Mouse (Mus musculus) splenic B cell, adult 2 months (primary cell): ENCODE measurements around the gene Dhx15.

ENCODE experiments used
- DNase-seq: peaks from one replicate; pipeline ENCODE4 v3.0.0-alpha.2; 2011; ENCODE audit warnings: low read depth, low spot score
- H3K27me3 ChIP-seq: 2 replicates; pipeline ENCODE4 v1.6.1; 2012; ENCODE audit warnings: mild to moderate bottlenecking, low read length, moderate library complexity, mixed read lengths; ENCODE audit not compliant: control insufficient read depth, poor library complexity, insufficient read depth, severe bottlenecking
- H3K36me3 ChIP-seq: 2 replicates; pipeline ENCODE4 v1.6.1; 2012; ENCODE audit warnings: mild to moderate bottlenecking, low read length, moderate library complexity, mixed read lengths; ENCODE audit not compliant: control insufficient read depth, poor library complexity, insufficient read depth, severe bottlenecking

Gene Dhx15

DNA sequence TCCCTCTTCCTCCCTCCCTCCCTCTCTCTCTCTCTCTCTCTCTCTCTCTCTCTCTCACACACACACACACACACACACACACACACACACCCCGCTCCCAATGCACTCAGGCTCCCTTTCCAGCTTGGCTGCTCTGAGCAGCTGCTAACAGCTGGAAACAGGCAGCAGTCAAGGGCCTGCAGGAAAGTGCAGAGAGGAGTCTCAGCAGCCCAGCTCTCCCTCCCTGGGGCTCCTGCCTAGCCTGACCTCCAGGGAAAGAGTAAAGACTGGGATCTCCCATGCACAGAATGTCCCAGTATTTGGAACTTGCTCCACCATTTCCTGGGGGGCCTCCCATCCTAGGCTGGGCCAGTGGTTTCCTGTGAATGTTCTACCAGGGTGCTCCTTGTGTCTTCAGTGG, 59.8 kb downstream of the Dhx15 start:
- H3K27me3 ChIP-seq, result no peaks in the 10 kb centered on the region
- no peak for DNase-seq
- H3K36me3 ChIP-seq, result no peaks in the 10 kb centered on the region

DNA sequence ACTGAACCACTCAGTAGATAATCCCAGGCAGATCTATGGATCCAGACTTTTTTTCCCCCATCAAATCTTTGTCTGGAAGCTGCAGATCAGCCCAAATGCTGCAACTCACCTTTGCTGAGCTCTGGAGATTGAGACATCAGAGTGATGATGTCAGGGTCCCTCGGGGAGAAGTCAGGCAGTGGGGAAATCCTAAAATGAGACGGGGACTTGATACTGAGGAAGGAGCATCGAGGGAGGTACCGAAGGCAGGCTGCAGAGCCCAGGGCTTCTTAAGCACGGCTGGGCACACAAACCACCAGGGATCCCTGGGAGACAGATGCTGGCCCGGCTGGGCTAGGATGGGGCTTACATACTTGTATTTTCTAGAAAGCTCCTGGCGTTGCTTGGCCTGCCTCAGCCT, 64.1 kb downstream of the Dhx15 start:
- no peak for DNase-seq

GRCm38 (mm10) chr5:52125854-52126253, 64.5 kb downstream of the Dhx15 start:
- DNase-seq, result no peak
- no peaks in the 10 kb centered on the region for H3K36me3 ChIP-seq
- H3K27me3 ChIP-seq, result no peaks in the 10 kb centered on the region

More for the DNA sequence above, 64.1 kb downstream of the Dhx15 start:
- Histone ChIP-seq H3K27me3 (no peaks in the 10 kb centered on the region), H3K36me3 (no peaks in the 10 kb centered on the region)

GRCm38 (mm10) chr5:52122146-52122545, 68.2 kb downstream of the Dhx15 start:
- Histone ChIP-seq H3K36me3 (no peaks in the 10 kb centered on the region), H3K27me3 (no peaks in the 10 kb centered on the region)
- DNase-seq, result no peak

GRCm38 (mm10) chr5:52119822-52120221, 70.5 kb downstream of the Dhx15 start:
- DNase-seq, result peak; percentile 23
- Histone ChIP-seq H3K36me3 (no peaks in the 10 kb centered on the region), H3K27me3 (no peaks in the 10 kb centered on the region)

- no peak for DNase-seq
- Histone ChIP-seq H3K27me3 (no peaks in the 10 kb centered on the region), H3K36me3 (no peaks in the 10 kb centered on the region)
Measured at GRCm38 (mm10) chr5:52119192-52119591, 71.1 kb downstream of the Dhx15 start.

GRCm38 (mm10) chr5:52117829-52118228, 72.5 kb downstream of the Dhx15 start:
- Histone ChIP-seq H3K27me3 (peaks cover 2% of the 10 kb centered on the region; the same call in 1 of the 2 replicates), H3K36me3 (no peaks in the 10 kb centered on the region)
- DNase-seq, result no peak

GRCm38 (mm10) chr5:52116404-52116803, 73.9 kb downstream of the Dhx15 start:
- peak; percentile 41 for DNase-seq
- H3K36me3 ChIP-seq, result no peaks in the 10 kb centered on the region
- H3K27me3 ChIP-seq, result peaks cover 2% of the 10 kb centered on the region; the same call in 1 of the 2 replicates

- peaks cover 2% of the 10 kb centered on the region; the same call in 1 of the 2 replicates for H3K27me3 ChIP-seq
- H3K36me3 ChIP-seq, result no peaks in the 10 kb centered on the region
- peak; percentile 65 for DNase-seq
Measured at GRCm38 (mm10) chr5:52115821-52116317, 74.4 kb downstream of the Dhx15 start.

- H3K36me3 ChIP-seq, result no peaks in the 10 kb centered on the region
- no peak for DNase-seq
- H3K27me3 ChIP-seq, result peaks cover 2% of the 10 kb centered on the region; the same call in 1 of the 2 replicates
Measured at GRCm38 (mm10) chr5:52114751-52115451, 75.4 kb downstream of the Dhx15 start.

DNA sequence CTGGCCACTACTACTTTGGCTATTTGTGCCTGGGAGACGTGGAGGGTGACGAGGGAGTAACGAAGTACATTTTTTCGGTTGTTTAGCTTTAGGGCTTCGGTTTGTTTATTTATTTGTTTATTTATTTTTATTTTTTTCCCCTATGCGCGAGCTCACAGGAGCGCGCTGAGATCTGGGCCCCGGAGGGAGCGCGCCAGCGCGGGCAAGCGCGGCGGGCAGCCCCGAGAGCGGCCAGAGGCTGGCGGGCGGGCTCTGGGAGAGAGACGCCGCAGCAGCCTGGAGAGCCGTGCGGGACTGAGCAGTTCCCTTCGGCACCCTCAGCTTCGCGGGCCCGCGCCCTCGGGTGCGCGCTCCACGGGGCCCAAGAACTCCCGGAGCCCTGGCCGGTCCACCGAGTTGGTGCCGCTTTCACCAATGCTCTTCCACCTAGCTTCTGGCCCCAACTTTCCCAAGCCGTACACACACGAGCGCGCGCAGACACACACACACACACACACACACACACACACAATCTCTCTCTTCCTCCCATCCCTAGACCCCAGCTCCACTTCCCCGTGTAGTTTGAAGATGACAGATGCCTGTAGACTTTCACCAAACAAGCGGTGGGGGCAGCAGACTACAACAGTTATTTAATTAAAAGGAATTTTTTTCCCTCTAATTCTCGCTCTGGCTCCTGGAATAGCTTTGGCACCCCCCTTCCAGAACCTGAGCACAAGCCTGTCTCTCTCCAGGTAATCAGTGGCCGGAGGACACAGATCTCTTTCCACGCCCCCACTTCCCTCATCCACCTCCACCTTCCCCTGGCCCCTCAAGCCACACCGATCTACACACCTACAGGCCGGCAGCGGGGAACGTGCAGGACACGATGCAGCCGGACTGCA, 76.2 kb downstream of the Dhx15 start:
- Histone ChIP-seq H3K27me3 (peaks cover 2% of the 10 kb centered on the region; the same call in 1 of the 2 replicates), H3K36me3 (no peaks in the 10 kb centered on the region)
- DNase-seq, result peak; percentile 8

DNA sequence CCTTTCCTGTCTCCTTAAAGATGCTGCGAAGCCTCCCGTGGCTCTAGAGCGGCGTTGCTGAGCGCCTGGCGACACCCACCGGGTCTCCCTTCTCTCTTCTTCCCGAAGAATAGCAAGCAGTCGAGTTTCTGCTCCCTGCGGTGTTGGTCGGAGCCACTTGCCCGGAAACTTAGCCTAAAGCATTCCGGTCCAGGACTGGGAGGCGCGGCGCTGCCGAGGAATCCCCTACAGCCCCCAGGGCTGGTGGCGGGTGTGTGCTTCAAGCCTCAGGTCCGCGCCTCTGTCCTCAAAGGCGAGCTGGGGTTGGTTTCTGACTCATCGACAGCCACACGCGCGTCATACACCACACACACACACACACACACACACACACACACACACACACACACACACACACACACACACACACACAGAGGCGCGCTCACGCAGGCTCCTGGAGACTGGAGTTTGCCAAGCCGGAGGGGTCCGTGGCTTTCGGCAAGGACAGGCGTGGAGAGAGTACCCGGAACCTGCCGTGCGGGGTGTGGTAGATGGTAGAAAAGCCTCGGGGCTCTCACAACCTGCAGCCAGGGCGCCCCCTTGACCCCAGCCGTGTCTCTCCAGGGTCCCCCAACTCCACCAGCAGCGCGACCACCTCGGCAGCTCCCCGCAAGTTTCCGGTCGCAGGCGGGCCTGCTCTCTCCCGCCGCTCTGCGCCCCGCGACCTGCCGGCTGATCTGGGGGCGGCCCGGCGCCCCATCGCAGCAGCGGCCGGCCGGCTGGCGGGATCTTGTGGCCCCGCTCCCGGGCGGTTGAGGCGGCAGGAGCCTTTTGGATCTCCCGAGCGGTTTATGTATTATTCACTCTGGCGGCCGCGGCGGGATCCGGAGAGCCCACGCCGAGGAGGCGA, 77.1 kb downstream of the Dhx15 start:
- peak; percentile 21 for DNase-seq
- Histone ChIP-seq H3K36me3 (no peaks in the 10 kb centered on the region), H3K27me3 (peaks cover 2% of the 10 kb centered on the region; the same call in 1 of the 2 replicates)

DNA sequence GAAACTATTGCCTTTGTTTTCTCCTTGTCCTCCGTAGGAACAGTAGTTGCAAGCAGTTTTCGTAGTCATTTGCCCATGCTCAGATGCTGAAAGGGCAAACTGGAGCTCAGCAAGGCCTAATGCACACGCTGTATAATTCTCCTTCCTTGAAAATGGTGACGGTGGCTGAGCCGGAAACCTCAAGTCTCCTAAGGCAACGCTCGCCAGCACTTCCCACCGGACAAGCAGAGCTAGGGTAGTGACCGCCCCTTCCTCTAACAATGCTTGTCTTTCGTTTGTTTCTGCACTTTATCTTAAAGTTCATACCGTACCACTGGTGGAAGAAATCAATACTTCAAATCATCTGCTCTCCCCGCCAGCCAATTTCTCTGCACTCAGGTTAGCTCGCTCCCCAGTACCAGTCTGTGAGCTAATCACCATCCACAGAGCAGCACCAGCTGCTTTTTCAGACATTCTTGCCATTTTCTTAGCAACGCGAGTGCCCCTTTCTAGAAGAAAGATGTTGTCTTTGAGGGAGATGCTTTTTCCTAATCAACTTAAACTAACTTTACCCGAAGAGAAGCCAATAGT, 78.0 kb downstream of the Dhx15 start:
- DNase-seq, result peak; percentile 4
- H3K27me3 ChIP-seq, result peaks cover 2% of the 10 kb centered on the region; the same call in 1 of the 2 replicates
- no peaks in the 10 kb centered on the region for H3K36me3 ChIP-seq
